Mouse (Mus musculus) midbrain, postnatal 0 days (tissue): ENCODE data around the gene Olfr1148. TPM values are rescaled to one million over a fixed set of nuclear protein-coding genes. Genes with fewer than 3 reads are reported as not detected.

Experiments
- ATAC-seq: fragments of 200-750 bp; cut with Nextera tagmentation; 2 replicates; pipeline ENCODE4 v1.8.0; 2017; ENCODE audit warnings: moderate number of reproducible peaks, mild to moderate bottlenecking, moderate TSS enrichment, moderate library complexity; ENCODE audit not compliant: low FRiP score
- DNase-seq: peaks from one replicate; pipeline ENCODE4 v3.0.0-alpha.2; 2015; ENCODE audit warnings: low spot score
- H3K27ac ChIP-seq: fragments of 300-500 bp; sonication (generic); 2 replicates; pipeline ENCODE4 v1.5.1; 2014; ENCODE audit warnings: low read depth, mild to moderate bottlenecking, low read length, mixed read lengths
- H3K27me3 ChIP-seq: fragments of 300-500 bp; sonication (generic); 2 replicates; pipeline ENCODE4 v1.6.1; 2014; ENCODE audit warnings: low read length, control low read depth, mixed read lengths; ENCODE audit not compliant: insufficient read depth
- H3K36me3 ChIP-seq: fragments of 300-500 bp; sonication (generic); 2 replicates; pipeline ENCODE4 v1.6.1; 2014; ENCODE audit warnings: low read length, control low read depth, mixed read lengths; ENCODE audit not compliant: insufficient read depth
- H3K4me1 ChIP-seq: fragments of 300-500 bp; sonication (generic); 2 replicates; pipeline ENCODE4 v1.6.1; 2014; ENCODE audit warnings: mild to moderate bottlenecking, control low read depth, antibody characterized with exemption, low read length, mixed read lengths; ENCODE audit not compliant: insufficient read depth
- H3K4me2 ChIP-seq: fragments of 300-500 bp; sonication (generic); 2 replicates; pipeline ENCODE4 v1.6.1; 2014; ENCODE audit warnings: low read depth, mild to moderate bottlenecking, low read length, mixed read lengths; ENCODE audit not compliant: poor library complexity, severe bottlenecking
- H3K4me3 ChIP-seq: fragments of 300-500 bp; sonication (generic); 2 replicates; pipeline ENCODE4 v1.5.1; 2014; ENCODE audit warnings: low read depth, mild to moderate bottlenecking, low read length, moderate library complexity
- H3K9ac ChIP-seq: fragments of 300-500 bp; sonication (generic); replicated peaks from 2 replicates; pipeline ENCODE4 v1.6.1; 2014; ENCODE audit warnings: mild to moderate bottlenecking, low read length, moderate library complexity, mixed read lengths; ENCODE audit not compliant: poor library complexity, severe bottlenecking
- H3K9me3 ChIP-seq: fragments of 300-500 bp; sonication (generic); 2 replicates; pipeline ENCODE4 v1.6.1; 2016; ENCODE audit warnings: low read length, control low read depth
- CTCF ChIP-seq: IDR thresholded peaks from 2 replicates; pipeline ENCODE4 v1.5.1; 2016; ENCODE audit warnings: antibody characterized with exemption, mild to moderate bottlenecking
- WGBS: fragments of 180-500 bp; shearing (Covaris S2); extraction: QIAGEN DNeasy Blood & Tissue Kit; methylation state at CpG from one replicate; pipeline ENCODE4 v1.1.7; 2014; 5-methylcytosine and 5-hydroxymethylcytosine counted together
- polyA plus RNA-seq: library from polyadenylated mRNA; unstranded; fragments of >200 nt; fragmentation: Nextera tagmentation; extraction: Ambion mirVana; gene quantifications from 2 replicates; pipeline ENCODE4 v1.2.1, GENCODE M21; 2015
- total RNA-seq: library from RNA; depleted of rRNA; stranded (reverse); fragments of >200 nt; gene quantifications from 2 replicates; pipeline ENCODE4 v1.2.3, GENCODE M21; 2014; rRNA removed

The Olfr1148 gene
- total RNA-seq (not detected in 2 replicates), polyA plus RNA-seq (not detected in 2 replicates)

DNA sequence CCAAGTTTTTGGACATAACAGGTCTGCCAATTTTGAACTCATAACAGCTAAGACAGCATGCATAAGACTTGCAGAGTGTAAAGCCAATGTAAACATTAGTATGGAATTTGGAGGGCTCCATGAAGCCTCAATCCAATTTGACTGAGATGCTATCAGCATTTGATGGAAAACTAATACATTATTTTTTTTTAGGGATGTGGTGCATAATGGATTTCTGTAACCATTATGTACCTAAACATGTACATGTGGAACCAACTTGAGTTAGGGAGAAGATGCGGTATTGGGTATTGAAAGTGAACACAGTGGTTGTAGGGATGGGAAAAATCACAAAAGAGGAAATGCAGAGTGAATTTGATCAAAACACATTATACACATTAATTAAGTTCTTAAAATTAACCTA is at the start of gene Olfr1148:
TSS of gene Olfr1148 (plus strand) at position 301 of the 400 bp plus-strand sequence.
- 95% methylated on average over 1 of the region's 1 CpGs for WGBS
- no peak for TF ChIP-seq CTCF
- Histone ChIP-seq H3K4me3 (no peak within 1 kb of the TSS), H3K9me3 (no peaks in the 10 kb centered on the region), H3K36me3 (no peaks in the 10 kb centered on the region), H3K27ac (no peak within 1 kb of the TSS), H3K27me3 (no peaks in the 10 kb centered on the region), H3K9ac (no peak within 1 kb of the TSS), H3K4me2 (no peak within 1 kb of the TSS), H3K4me1 (no peaks in the 10 kb centered on the region)
- DNase-seq (no peak), ATAC-seq (no peak)

GRCm38 (mm10) chr2:87800292-87800691 is 30.0 kb upstream of the Olfr1148 start, which contains the start of gene Olfr1143:
Gene Olfr1143 (plus strand): TSS chr2:87800592.
- no peak for DNase-seq
- ATAC-seq, result no peak
- Histone ChIP-seq H3K4me3 (no peak within 1 kb of the TSS), H3K9ac (no peak within 1 kb of the TSS), H3K27ac (no peak within 1 kb of the TSS), H3K4me2 (no peak within 1 kb of the TSS), H3K27me3 (no peaks in the 10 kb centered on the region), H3K9me3 (no peaks in the 10 kb centered on the region), H3K36me3 (no peaks in the 10 kb centered on the region), H3K4me1 (no peaks in the 10 kb centered on the region)
- no peak for TF ChIP-seq CTCF

DNA sequence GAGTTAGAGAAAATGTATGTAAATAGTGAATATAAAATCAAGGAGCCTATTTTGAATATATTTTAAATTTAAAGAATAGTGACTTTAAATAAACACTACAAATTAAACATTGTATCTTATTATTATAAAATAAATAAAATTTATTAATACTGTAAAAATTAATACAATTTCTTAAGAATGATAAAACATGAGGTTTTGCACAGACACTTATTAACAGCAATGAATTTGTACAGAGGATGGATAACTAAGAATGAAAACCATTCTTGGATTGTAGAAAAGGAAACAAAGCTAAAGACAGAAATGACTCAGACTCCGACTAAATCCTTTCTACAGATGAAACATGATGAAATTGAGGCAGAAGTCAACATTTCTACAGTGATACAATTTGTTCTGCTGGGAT is 20.8 kb upstream of the Olfr1148 start, which contains the start of gene Olfr1145:
TSS of gene Olfr1145 (plus strand) at position 301 of the 400 bp plus-strand sequence.
- TF ChIP-seq CTCF, result no peak
- no peaks in the 10 kb centered on the region for H3K9me3 ChIP-seq
- H3K27ac ChIP-seq, result no peak within 1 kb of the TSS
- 79% methylated on average over 1 of the region's 1 CpGs for WGBS
- no peak within 1 kb of the TSS for H3K4me2 ChIP-seq
- no peaks in the 10 kb centered on the region for H3K27me3 ChIP-seq
- H3K9ac ChIP-seq, result no peak within 1 kb of the TSS
- H3K4me1 ChIP-seq, result no peaks in the 10 kb centered on the region
- H3K36me3 ChIP-seq, result no peaks in the 10 kb centered on the region
- no peak for ATAC-seq
- no peak for DNase-seq
- no peak within 1 kb of the TSS for H3K4me3 ChIP-seq

- no peak for DNase-seq
- 77% methylated on average over 1 of the region's 1 CpGs for WGBS
- no peak within 1 kb of the TSS for H3K4me3 ChIP-seq
- no peaks in the 10 kb centered on the region for H3K4me1 ChIP-seq
- no peak within 1 kb of the TSS for H3K27ac ChIP-seq
- no peaks in the 10 kb centered on the region for H3K36me3 ChIP-seq
- ATAC-seq, result no peak
- H3K4me2 ChIP-seq, result no peak within 1 kb of the TSS
- no peaks in the 10 kb centered on the region for H3K9me3 ChIP-seq
- H3K9ac ChIP-seq, result no peak within 1 kb of the TSS
- TF ChIP-seq CTCF, result no peak
- no peaks in the 10 kb centered on the region for H3K27me3 ChIP-seq
Measured at GRCm38 (mm10) chr2:87843693-87844092, 13.4 kb downstream of the Olfr1148 start, which contains the start of gene Olfr1150-ps1. Gene Olfr1150-ps1 (plus strand): TSS chr2:87843993.

- Histone ChIP-seq H3K27ac (no peak within 1 kb of the TSS), H3K27me3 (no peaks in the 10 kb centered on the region), H3K4me2 (no peak within 1 kb of the TSS), H3K36me3 (no peaks in the 10 kb centered on the region), H3K9me3 (no peaks in the 10 kb centered on the region), H3K4me1 (no peaks in the 10 kb centered on the region), H3K4me3 (no peak within 1 kb of the TSS), H3K9ac (no peak within 1 kb of the TSS)
- no peak for DNase-seq
- ATAC-seq, result no peak
- WGBS, result 91% methylated on average over 1 of the region's 1 CpGs
- no peak for TF ChIP-seq CTCF
Measured at GRCm38 (mm10) chr2:87855562-87855961, 25.2 kb downstream of the Olfr1148 start, which contains the start of gene Olfr1151. Gene Olfr1151 (plus strand): TSS chr2:87855862.

DNA sequence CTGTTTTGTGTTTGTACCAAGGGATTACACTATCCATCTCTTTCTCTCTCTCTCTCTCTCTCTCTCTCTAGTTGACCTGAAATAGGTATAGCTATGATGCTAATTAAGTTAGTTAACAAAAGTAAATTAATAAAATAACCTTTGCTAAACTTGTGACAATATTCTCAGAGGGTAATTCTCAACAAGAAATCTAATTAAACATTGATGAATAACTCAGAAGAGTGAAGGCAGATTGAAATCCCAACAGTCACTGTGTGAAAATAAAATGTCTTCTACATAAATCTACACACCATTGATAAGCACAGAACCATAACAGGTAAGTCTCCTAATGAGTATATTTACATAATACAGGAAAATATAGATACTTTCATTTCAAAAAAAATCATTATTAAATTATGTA is 35.9 kb downstream of the Olfr1148 start, which contains the start of gene Olfr1152:
TSS of gene Olfr1152 (plus strand) at position 301 of the 400 bp plus-strand sequence.
- Histone ChIP-seq H3K9me3 (no peaks in the 10 kb centered on the region), H3K27ac (no peak within 1 kb of the TSS), H3K9ac (no peak within 1 kb of the TSS), H3K4me1 (no peaks in the 10 kb centered on the region), H3K4me2 (no peak within 1 kb of the TSS), H3K36me3 (no peaks in the 10 kb centered on the region), H3K27me3 (no peaks in the 10 kb centered on the region), H3K4me3 (no peak within 1 kb of the TSS)
- DNase-seq (no peak), ATAC-seq (no peak)
- TF ChIP-seq CTCF, result no peak

Other genes with a start within 250 kb of the Olfr1148 start
- not detected in 2 replicates for gene Olfr1130, start 224.3 kb upstream of the Olfr1148 start, total RNA-seq
- not detected in 2 replicates for gene Olfr1130, start 224.3 kb upstream of the Olfr1148 start, polyA plus RNA-seq
- gene Olfr1131, start 203.4 kb upstream of the Olfr1148 start, total RNA-seq, result 0.38 TPM in 1 of 2 replicates, not detected in the other
- gene Olfr1131, start 203.4 kb upstream of the Olfr1148 start, polyA plus RNA-seq, result not detected in 2 replicates
- not detected in 2 replicates for gene Olfr1132, start 193.0 kb upstream of the Olfr1148 start, total RNA-seq
- gene Olfr1132, start 193.0 kb upstream of the Olfr1148 start, polyA plus RNA-seq, result not detected in 2 replicates
- gene Olfr1133, start 183.2 kb upstream of the Olfr1148 start, total RNA-seq, result not detected in 2 replicates
- not detected in 2 replicates for gene Olfr1133, start 183.2 kb upstream of the Olfr1148 start, polyA plus RNA-seq
- gene Olfr1134, start 172.1 kb upstream of the Olfr1148 start, total RNA-seq, result not detected in 2 replicates
- gene Olfr1134, start 172.1 kb upstream of the Olfr1148 start, polyA plus RNA-seq, result not detected in 2 replicates
- gene Olfr1135, start 156.9 kb upstream of the Olfr1148 start, total RNA-seq, result not detected in 2 replicates
- gene Olfr1135, start 156.9 kb upstream of the Olfr1148 start, polyA plus RNA-seq, result not detected in 2 replicates
- not detected in 2 replicates for gene Olfr1136, start 136.6 kb upstream of the Olfr1148 start, total RNA-seq
- gene Olfr1136, start 136.6 kb upstream of the Olfr1148 start, polyA plus RNA-seq, result not detected in 2 replicates
- gene Olfr1137, start 117.4 kb upstream of the Olfr1148 start, total RNA-seq, result not detected in 2 replicates
- gene Olfr1137, start 117.4 kb upstream of the Olfr1148 start, polyA plus RNA-seq, result not detected in 2 replicates
- not detected in 2 replicates for gene Olfr1138, start 90.6 kb upstream of the Olfr1148 start, total RNA-seq
- not detected in 2 replicates for gene Olfr1138, start 90.6 kb upstream of the Olfr1148 start, polyA plus RNA-seq
- not detected in 2 replicates for gene Olfr1140, start 86.8 kb upstream of the Olfr1148 start, total RNA-seq
- 0.16 TPM in 1 of 2 replicates, not detected in the other for gene Olfr1140, start 86.8 kb upstream of the Olfr1148 start, polyA plus RNA-seq
- gene Olfr1141, start 76.5 kb upstream of the Olfr1148 start, total RNA-seq, result not detected in 2 replicates
- not detected in 2 replicates for gene Olfr1141, start 76.5 kb upstream of the Olfr1148 start, polyA plus RNA-seq
- gene Olfr152, start 51.0 kb upstream of the Olfr1148 start, total RNA-seq, result not detected in 2 replicates
- gene Olfr152, start 51.0 kb upstream of the Olfr1148 start, polyA plus RNA-seq, result not detected in 2 replicates
- gene Olfr1143, start 29.9 kb upstream of the Olfr1148 start, total RNA-seq, result not detected in 2 replicates
- gene Olfr1143, start 29.9 kb upstream of the Olfr1148 start, polyA plus RNA-seq, result not detected in 2 replicates
- not detected in 2 replicates for gene Olfr1145, start 20.7 kb upstream of the Olfr1148 start, total RNA-seq
- gene Olfr1145, start 20.7 kb upstream of the Olfr1148 start, polyA plus RNA-seq, result not detected in 2 replicates
- not detected in 2 replicates for gene Olfr1150-ps1, start 13.5 kb downstream of the Olfr1148 start, total RNA-seq
- gene Olfr1150-ps1, start 13.5 kb downstream of the Olfr1148 start, polyA plus RNA-seq, result not detected in 2 replicates
- not detected in 2 replicates for gene Olfr1151, start 25.3 kb downstream of the Olfr1148 start, total RNA-seq
- not detected in 2 replicates for gene Olfr1151, start 25.3 kb downstream of the Olfr1148 start, polyA plus RNA-seq
- under 0.01 TPM in 1 of 2 replicates, not detected in the other for gene Olfr1152, start 36.0 kb downstream of the Olfr1148 start, total RNA-seq
- not detected in 2 replicates for gene Olfr1152, start 36.0 kb downstream of the Olfr1148 start, polyA plus RNA-seq
- gene Olfr1153, start 64.4 kb downstream of the Olfr1148 start, total RNA-seq, result not detected in 2 replicates
- gene Olfr1153, start 64.4 kb downstream of the Olfr1148 start, polyA plus RNA-seq, result not detected in 2 replicates
- not detected in 2 replicates for gene Olfr1154, start 74.6 kb downstream of the Olfr1148 start, total RNA-seq
- gene Olfr1154, start 74.6 kb downstream of the Olfr1148 start, polyA plus RNA-seq, result not detected in 2 replicates
- not detected in 2 replicates for gene Olfr1155, start 114.6 kb downstream of the Olfr1148 start, total RNA-seq
- gene Olfr1155, start 114.6 kb downstream of the Olfr1148 start, polyA plus RNA-seq, result not detected in 2 replicates
- gene Olfr1156, start 122.6 kb downstream of the Olfr1148 start, total RNA-seq, result not detected in 2 replicates
- not detected in 2 replicates for gene Olfr1156, start 122.6 kb downstream of the Olfr1148 start, polyA plus RNA-seq
- not detected in 2 replicates for gene Olfr1157, start 137.8 kb downstream of the Olfr1148 start, total RNA-seq
- gene Olfr1157, start 137.8 kb downstream of the Olfr1148 start, polyA plus RNA-seq, result not detected in 2 replicates
- not detected in 2 replicates for gene Olfr74, start 144.1 kb downstream of the Olfr1148 start, total RNA-seq
- not detected in 2 replicates for gene Olfr74, start 144.1 kb downstream of the Olfr1148 start, polyA plus RNA-seq
- gene Olfr1158, start 159.6 kb downstream of the Olfr1148 start, total RNA-seq, result not detected in 2 replicates
- not detected in 2 replicates for gene Olfr1158, start 159.6 kb downstream of the Olfr1148 start, polyA plus RNA-seq
- gene Olfr1160, start 177.7 kb downstream of the Olfr1148 start, total RNA-seq, result not detected in 2 replicates
- not detected in 2 replicates for gene Olfr1160, start 177.7 kb downstream of the Olfr1148 start, polyA plus RNA-seq
- not detected in 2 replicates for gene Olfr1161, start 192.2 kb downstream of the Olfr1148 start, total RNA-seq
- gene Olfr1161, start 192.2 kb downstream of the Olfr1148 start, polyA plus RNA-seq, result not detected in 2 replicates
- not detected in 2 replicates for gene Olfr73, start 207.2 kb downstream of the Olfr1148 start, total RNA-seq
- not detected in 2 replicates for gene Olfr73, start 207.2 kb downstream of the Olfr1148 start, polyA plus RNA-seq
- gene Olfr1162, start 220.6 kb downstream of the Olfr1148 start, total RNA-seq, result not detected in 2 replicates
- gene Olfr1162, start 220.6 kb downstream of the Olfr1148 start, polyA plus RNA-seq, result not detected in 2 replicates
- gene Olfr1163, start 241.3 kb downstream of the Olfr1148 start, total RNA-seq, result not detected in 2 replicates
- gene Olfr1163, start 241.3 kb downstream of the Olfr1148 start, polyA plus RNA-seq, result not detected in 2 replicates